Mouse (Mus musculus) E14TG2a.4 (cell line): ENCODE results near the gene Bmpr1b.

ENCODE experiments used
- CTCF ChIP-seq: conservative IDR thresholded peaks from 2 replicates; pipeline ENCODE4 v1.5.1; 2014; ENCODE audit warnings: low read length
- POU5F1 ChIP-seq: IDR thresholded peaks from 2 replicates; pipeline ENCODE4 v1.6.1; 2014; ENCODE audit warnings: low read length, borderline replicate concordance

GRCm38 (mm10) chr3:141897698-141898097, 271.5 kb downstream of the Bmpr1b start:
- TF ChIP-seq CTCF: no peak
- no peak for TF ChIP-seq POU5F1
